Mouse (Mus musculus) retina, postnatal 1 day (tissue): Measurements from ENCODE around the gene Mbtps1.

Experiments
- DNase-seq: peaks from one replicate; pipeline ENCODE4 v3.0.0-alpha.2; 2012

The Mbtps1 gene

GRCm38 (mm10) chr8:119558603-119559401 is at the start of gene Mbtps1:
TSS of gene Mbtps1 (minus strand) at chr8:119558735.
- DNase-seq = peak; percentile 99

GRCm38 (mm10) chr8:119606224-119606623 is 47.7 kb upstream of the Mbtps1 start:
- peak; percentile 36 for DNase-seq

GRCm38 (mm10) chr8:119604996-119605395 is 46.5 kb upstream of the Mbtps1 start, which contains the start of gene Taf1c:
TSS of gene Taf1c (minus strand) at chr8:119605222.
- peak; percentile 95 for DNase-seq

GRCm38 (mm10) chr8:119604398-119604803 is 45.9 kb upstream of the Mbtps1 start:
- no peak for DNase-seq

- no peak for DNase-seq
Observed at GRCm38 (mm10) chr8:119603771-119604170, 45.2 kb upstream of the Mbtps1 start.

- no peak for DNase-seq
Observed at GRCm38 (mm10) chr8:119591456-119591855, 32.9 kb upstream of the Mbtps1 start.

- DNase-seq = no peak
Observed at GRCm38 (mm10) chr8:119590348-119590747, 31.8 kb upstream of the Mbtps1 start.

GRCm38 (mm10) chr8:119588844-119589243 is 30.3 kb upstream of the Mbtps1 start:
- peak; percentile 45 for DNase-seq

GRCm38 (mm10) chr8:119588321-119588720 is 29.8 kb upstream of the Mbtps1 start:
- no peak for DNase-seq

- peak; percentile 32 for DNase-seq
Observed at GRCm38 (mm10) chr8:119585901-119586300, 27.4 kb upstream of the Mbtps1 start.

GRCm38 (mm10) chr8:119580441-119581161 is 22.1 kb upstream of the Mbtps1 start:
- no peak for DNase-seq

GRCm38 (mm10) chr8:119579096-119579495 is 20.6 kb upstream of the Mbtps1 start:
- no peak for DNase-seq

GRCm38 (mm10) chr8:119575366-119575726 is 16.8 kb upstream of the Mbtps1 start:
- DNase-seq = no peak

- peak; percentile 95 for DNase-seq
Observed at GRCm38 (mm10) chr8:119574437-119575365, 16.2 kb upstream of the Mbtps1 start, which contains the start of the genes Hsdl1 and Dnaaf1. TSS of gene Hsdl1 (minus strand) at chr8:119575183. TSS of gene Dnaaf1 (plus strand) at chr8:119575235.

- DNase-seq = no peak
Observed at GRCm38 (mm10) chr8:119572411-119572810, 13.9 kb upstream of the Mbtps1 start.

GRCm38 (mm10) chr8:119571135-119571534 is 12.6 kb upstream of the Mbtps1 start:
- no peak for DNase-seq

GRCm38 (mm10) chr8:119569881-119570280 is 11.3 kb upstream of the Mbtps1 start:
- no peak for DNase-seq

GRCm38 (mm10) chr8:119568951-119569350 is 10.4 kb upstream of the Mbtps1 start:
- DNase-seq = no peak

GRCm38 (mm10) chr8:119568251-119568650 is 9.7 kb upstream of the Mbtps1 start:
- DNase-seq = no peak

GRCm38 (mm10) chr8:119566367-119566766 is 7.8 kb upstream of the Mbtps1 start:
- no peak for DNase-seq

GRCm38 (mm10) chr8:119563849-119564251 is 5.3 kb upstream of the Mbtps1 start:
- no peak for DNase-seq

GRCm38 (mm10) chr8:119559402-119559720 is 826 bp upstream of the Mbtps1 start:
- DNase-seq = no peak
